Mouse (Mus musculus) lung, postnatal 10 days (tissue): ENCODE data around the gene Rhof.

Source experiments
- DNase-seq: peaks from one replicate; pipeline ENCODE4 v3.0.0; 2021

Gene Rhof

DNA sequence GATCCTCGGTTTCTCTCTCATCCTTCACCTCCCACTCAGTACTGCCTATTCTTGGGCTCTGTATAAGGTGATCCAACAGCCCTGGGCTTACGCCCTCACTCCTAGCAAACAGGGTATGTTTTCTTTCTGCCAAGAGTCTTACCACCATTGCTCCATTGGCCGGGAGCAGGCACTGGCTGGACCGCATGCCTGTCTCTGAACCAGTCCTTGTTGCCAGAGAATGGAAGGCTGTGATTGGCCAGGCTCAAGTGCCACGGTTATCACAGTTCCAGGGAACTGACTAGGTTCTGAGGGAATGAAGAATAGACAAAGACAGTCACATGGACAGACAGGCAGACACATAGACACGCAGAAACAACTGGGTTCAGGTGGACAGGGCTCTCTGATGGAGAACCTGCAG, 27.7 kb downstream of the Rhof start:
- DNase-seq = no peak

- peak; percentile 47 for DNase-seq
Measured at GRCm38 (mm10) chr5:123103556-123103955, 28.9 kb downstream of the Rhof start.

DNA sequence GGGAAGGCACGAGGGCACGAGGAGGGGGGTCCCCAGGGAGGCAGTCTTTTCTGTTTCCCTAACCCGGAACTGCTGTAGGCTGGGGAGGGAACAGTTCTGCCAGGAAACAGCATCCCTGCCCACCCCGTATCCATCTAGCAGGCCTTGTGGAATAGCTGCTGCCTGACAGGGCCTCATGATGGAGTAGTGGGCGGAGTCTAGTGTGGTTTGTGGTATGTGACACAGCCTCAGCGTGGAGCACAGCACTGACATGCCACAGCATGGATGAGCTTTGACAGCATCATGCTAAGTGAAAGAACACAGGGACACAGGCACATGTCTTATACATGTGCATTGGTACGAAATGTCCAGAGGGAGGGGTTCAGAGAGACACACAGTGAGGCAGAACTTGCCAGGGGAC, 30.1 kb downstream of the Rhof start:
- no peak for DNase-seq

DNA sequence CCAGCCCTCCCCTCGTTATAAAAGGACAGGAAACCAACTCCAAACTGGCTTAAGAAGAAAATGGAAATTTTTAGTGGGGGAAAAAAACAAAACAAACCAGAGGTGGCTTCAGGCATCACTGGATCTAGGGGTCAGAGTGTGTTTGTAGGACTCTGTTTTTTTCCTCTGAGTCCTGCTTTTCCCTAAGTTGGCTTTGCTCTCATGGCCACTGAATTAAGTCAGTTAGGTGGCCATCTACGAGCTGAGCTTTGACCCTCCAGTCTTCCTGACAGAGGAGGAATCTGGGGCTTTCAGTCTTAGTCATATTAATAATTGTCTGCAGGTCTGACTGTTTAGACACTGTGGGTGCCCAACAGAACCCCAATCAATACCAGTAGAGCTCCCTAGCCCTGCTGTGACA, 34.0 kb downstream of the Rhof start:
- no peak for DNase-seq

GRCm38 (mm10) chr5:123096299-123096698, 36.2 kb downstream of the Rhof start:
- no peak for DNase-seq

DNA sequence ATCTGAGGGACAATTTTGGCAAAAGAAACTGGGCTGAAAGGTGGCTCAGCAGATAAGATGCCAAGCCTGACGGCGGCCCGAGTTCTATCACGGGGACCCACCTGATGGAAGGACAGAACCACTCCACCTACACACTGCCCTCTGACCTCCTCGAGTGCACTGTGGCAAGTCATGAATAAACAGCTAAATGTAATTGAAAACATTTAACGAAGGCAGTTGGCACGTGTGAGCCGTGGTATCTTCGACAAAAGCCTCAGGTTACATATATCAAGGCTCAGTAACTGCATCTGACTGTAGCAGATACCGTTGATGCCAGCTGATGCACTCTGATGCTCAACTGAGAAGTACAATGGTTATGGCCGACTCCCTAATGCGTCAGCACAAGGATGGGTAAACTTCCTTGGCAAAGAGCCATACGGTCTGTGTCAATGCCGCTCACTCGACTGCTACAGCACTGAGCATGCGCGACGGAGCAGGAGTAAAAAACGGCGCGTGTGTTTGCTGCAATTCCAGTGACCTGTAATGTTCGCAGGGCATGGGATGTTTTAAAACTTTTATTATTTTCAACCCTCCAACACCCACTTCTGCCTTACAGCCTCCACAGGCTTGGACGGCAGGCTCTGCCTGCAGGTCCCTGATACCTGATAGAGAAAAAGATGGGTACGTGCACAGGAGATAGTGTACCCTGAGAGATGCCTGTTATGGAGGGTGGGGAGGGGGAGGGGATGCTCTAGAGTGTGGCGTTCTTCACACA, 38.1 kb downstream of the Rhof start:
- DNase-seq = no peak

DNA sequence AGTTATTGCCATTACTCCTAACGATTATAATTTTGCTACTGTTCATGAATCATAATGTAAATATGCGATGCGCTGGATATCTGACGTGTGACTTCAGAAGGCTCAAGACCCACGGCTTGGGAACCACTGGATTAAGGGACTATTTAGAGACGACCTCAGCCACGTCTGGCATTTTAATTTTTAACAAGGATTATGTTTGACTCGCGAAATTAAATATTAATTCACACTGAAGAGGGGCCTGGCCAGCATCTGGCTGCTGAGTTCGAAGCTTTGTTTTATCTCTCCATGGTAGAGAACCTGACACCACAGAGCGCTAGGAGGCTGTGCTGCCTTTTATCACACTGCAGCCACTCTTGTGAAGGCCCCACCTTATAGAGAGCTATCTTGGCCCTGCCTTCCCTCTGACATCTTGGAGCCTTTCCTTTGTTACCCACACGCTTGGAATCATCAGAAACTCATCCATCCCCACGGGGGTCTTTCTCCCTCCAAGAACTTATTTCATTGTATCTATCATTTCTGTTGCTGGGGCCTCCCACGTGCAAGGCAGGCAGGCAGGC, 39.3 kb downstream of the Rhof start:
- DNase-seq = no peak

- no peak for DNase-seq
Measured at GRCm38 (mm10) chr5:123090560-123091306, 41.8 kb downstream of the Rhof start.

DNA sequence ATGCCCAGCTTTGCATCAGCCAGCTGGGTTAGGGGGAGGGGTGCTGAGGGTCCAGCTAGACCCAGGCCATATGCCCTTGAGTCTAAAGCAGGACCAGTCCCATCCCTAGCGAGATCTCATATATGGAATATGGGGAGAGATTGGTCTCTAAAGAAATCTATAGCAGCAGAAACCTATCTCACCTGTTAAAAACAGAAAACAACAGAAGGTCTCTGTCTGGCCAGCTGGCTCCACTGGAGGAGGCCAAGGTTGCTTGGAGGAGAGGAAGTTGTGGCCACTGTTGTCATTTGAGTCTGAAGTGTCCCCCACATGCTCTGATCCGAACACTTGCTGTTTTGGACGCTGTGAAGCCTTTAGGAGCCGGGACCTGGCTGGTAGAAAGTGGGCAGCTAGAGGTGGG, 43.7 kb downstream of the Rhof start:
- no peak for DNase-seq

GRCm38 (mm10) chr5:123086501-123086900, 46.0 kb downstream of the Rhof start:
- no peak for DNase-seq

- no peak for DNase-seq
Measured at GRCm38 (mm10) chr5:123083340-123084050, 49.0 kb downstream of the Rhof start.

GRCm38 (mm10) chr5:123080510-123080909, 52.0 kb downstream of the Rhof start:
- no peak for DNase-seq

GRCm38 (mm10) chr5:123080041-123080440, 52.5 kb downstream of the Rhof start:
- no peak for DNase-seq

- DNase-seq = no peak
Measured at GRCm38 (mm10) chr5:123079568-123079967, 52.9 kb downstream of the Rhof start.

DNA sequence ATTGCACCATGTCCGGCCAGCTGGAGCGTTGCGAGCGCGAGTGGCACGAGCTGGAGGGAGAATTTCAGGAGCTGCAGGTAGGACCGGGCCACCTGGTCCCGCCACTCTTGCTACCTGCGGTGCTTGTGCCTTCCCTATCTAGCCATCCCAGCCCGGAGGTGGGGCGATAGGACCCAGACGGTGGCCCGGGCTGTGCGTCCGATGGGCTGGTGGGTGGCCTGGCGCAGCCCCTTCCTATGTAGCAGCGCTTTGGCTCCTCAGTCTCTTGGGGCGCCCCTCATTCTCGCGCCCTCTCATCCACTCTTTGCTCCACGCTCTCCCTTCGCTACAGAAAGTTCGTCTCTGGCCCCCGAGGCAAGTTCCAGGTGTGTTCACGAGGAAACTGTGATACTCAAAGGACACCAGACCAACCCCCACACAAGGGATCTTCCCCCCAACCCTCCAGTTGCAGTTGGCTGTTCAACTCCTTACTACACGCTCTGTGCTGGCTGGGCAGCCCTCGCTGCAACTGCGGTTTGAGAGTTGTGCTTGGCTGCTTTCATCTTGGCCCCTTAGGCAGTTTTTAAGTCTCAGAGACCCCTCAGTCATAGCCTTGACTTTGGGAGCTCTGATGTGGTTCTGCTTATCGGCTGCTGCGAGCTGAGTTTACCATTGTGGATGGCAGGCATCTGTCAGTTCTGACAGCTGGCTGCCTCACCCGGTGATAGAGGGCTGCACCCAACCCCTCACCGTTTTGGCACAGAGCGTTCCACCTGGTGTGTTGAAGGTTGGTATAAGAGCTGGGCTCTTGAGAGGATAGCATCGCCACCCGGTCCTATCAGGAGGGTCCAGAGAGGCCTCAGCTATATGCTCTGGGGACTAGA, 55.8 kb downstream of the Rhof start:
- no peak for DNase-seq

- DNase-seq = peak; percentile 94
Measured at GRCm38 (mm10) chr5:123075576-123076418, 56.7 kb downstream of the Rhof start.

- no peak for DNase-seq
Measured at GRCm38 (mm10) chr5:123068714-123069113, 63.8 kb downstream of the Rhof start.

DNA sequence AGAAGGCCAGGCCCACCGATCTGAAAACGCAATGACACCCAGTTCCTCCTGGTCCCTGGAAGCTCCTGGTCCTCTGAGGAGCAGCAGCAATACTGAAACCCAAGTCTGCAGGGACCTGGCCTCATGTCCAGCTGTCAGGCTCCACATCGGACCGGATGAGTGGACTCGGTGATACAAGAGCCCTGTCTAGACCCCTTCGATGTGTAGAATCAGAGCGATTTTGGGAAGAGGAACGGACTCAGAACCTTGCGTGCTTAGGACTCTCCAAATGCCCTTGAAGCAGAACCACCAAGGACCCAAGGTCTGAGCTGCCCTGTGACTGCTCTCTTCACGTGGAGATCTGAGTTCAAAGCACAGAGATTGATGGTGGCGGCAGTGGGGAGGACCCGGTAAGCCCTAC, 64.4 kb downstream of the Rhof start, which contains the start of gene Tmem120b:
Gene Tmem120b (plus strand): TSS at position 301 of the 400 bp plus-strand sequence.
- no peak for DNase-seq

DNA sequence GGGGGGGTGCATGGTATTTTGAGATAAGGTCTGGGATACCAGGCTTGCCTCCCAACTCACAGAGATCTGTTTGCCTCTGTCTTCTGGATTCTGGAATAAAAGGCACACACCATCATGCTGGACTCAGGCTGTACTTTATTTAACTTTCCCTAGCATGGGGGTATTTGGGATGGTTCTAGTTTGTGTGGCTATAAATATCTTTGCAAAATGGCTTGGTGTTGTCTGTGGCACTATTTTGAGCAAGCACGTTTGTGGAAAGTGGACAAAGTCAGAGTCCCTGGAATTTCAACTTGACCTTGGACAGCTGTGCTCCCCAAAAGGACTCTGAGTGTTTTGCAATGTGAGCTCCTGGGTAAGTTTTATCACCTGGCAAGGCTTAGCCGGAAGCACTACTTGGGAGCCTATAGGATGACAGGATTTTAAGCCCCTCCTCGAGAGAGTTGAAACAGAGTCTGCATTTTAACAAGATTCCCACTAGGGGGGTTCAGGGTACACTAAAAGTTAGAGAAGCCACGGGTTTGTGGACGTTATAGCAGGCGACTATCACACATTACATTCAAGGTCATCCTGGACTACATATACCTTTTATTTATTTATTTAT, 65.0 kb downstream of the Rhof start:
- DNase-seq = peak; percentile 66

DNA sequence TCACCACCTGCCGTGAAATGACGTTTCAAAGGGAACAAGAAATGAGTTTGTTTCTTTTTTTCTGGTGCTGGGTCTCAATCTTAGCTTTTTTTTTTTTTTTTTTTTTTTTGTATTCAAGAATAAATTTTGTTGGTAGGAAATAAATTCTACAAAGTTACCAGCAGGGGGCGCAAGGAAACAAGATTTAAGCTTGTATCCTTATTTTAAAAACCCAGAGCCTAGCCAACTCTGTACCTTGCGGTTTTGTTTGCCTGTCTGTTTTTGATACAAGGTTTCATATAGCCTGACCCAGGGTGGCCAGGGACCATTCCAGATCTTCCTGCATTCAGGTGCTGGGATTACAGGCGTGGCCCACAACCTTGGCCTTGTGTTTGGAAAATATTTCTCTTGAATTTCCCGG, 68.3 kb downstream of the Rhof start:
- DNase-seq = peak; percentile 79

GRCm38 (mm10) chr5:123063141-123063540, 69.4 kb downstream of the Rhof start:
- no peak for DNase-seq
